Mouse (Mus musculus): ENCODE measurements around the gene Opcml. TPM values are rescaled to one million over a fixed set of nuclear protein-coding genes. Genes with fewer than 3 reads are reported as not detected.

Opcml gene
- polyA plus RNA-seq, 1 experiment from 2014 or later: 0.31 TPM

GRCm38 (mm10) chr9:28306364-28307121 is 516.0 kb downstream of the Opcml start:
- Histone ChIP-seq H3K4me1 (replicated peaks) (no peaks in the 10 kb centered on the region), H3K27ac (no peak overlapping the region), H3K9ac (no peak overlapping the region), H3K27me3 (no peaks in the 10 kb centered on the region), H3K4me2 (no peak overlapping the region), H3K36me3 (no peaks in the 10 kb centered on the region), H3K9me3 (replicated peaks) (0 out of 2 replicates have a peak, but pooled peaks cover 3% of the 10 kb centered on the region), H3K4me3 (replicated peaks) (no peak overlapping the region)
- ATAC-seq (ENCODE audit: low read depth): no peak
- no peak for DNase-seq
- 51% methylated on average over 11 of the region's 11 CpGs for WGBS (ENCODE audit: insufficient replicate concordance)

GRCm38 (mm10) chr9:28307122-28307430 is 516.5 kb downstream of the Opcml start:
- H3K27ac ChIP-seq: no peak overlapping the region
- ATAC-seq (ENCODE audit: low read depth): no peak

GRCm38 (mm10) chr9:28307481-28308050 is 517.0 kb downstream of the Opcml start:
- no peaks in the 10 kb centered on the region for H3K9me3 ChIP-seq (replicated peaks)
- no peak overlapping the region for H3K9ac ChIP-seq
- no peak overlapping the region for H3K27ac ChIP-seq
- H3K4me1 ChIP-seq (replicated peaks): no peaks in the 10 kb centered on the region
- DNase-seq (no peak), ATAC-seq (ENCODE audit: low read depth) (no peak)
- H3K4me2 ChIP-seq: no peak overlapping the region
- 65% methylated on average over 6 of the region's 6 CpGs for WGBS (ENCODE audit: insufficient replicate concordance)
- H3K36me3 ChIP-seq: no peaks in the 10 kb centered on the region
- H3K4me3 ChIP-seq (replicated peaks): no peak overlapping the region
- H3K27me3 ChIP-seq: no peaks in the 10 kb centered on the region

More at GRCm38 (mm10) chr9:28307122-28307430, 516.5 kb downstream of the Opcml start:
- Histone ChIP-seq H3K4me2 (no peak overlapping the region), H3K4me3 (replicated peaks) (no peak overlapping the region), H3K36me3 (no peaks in the 10 kb centered on the region), H3K4me1 (replicated peaks) (no peaks in the 10 kb centered on the region), H3K9me3 (replicated peaks) (no peaks in the 10 kb centered on the region), H3K9ac (no peak overlapping the region), H3K27me3 (no peaks in the 10 kb centered on the region)
- no peak for DNase-seq

GRCm38 (mm10) chr9:28317881-28318280 is 527.3 kb downstream of the Opcml start:
- Histone ChIP-seq H3K9ac (no peak overlapping the region), H3K27ac (no peak overlapping the region), H3K4me2 (no peak overlapping the region), H3K9me3 (replicated peaks) (no peaks in the 10 kb centered on the region), H3K4me3 (replicated peaks) (no peak overlapping the region), H3K4me1 (replicated peaks) (no peaks in the 10 kb centered on the region), H3K36me3 (no peaks in the 10 kb centered on the region), H3K27me3 (no peaks in the 10 kb centered on the region)
- DNase-seq: no peak
- ATAC-seq (ENCODE audit: low read depth): no peak

- DNase-seq (no peak), ATAC-seq (ENCODE audit: low read depth) (no peak)
- H3K36me3 ChIP-seq: no peaks in the 10 kb centered on the region
- no peak overlapping the region for H3K27ac ChIP-seq
- H3K9me3 ChIP-seq (replicated peaks): no peaks in the 10 kb centered on the region
- H3K4me1 ChIP-seq (replicated peaks): no peaks in the 10 kb centered on the region
- H3K9ac ChIP-seq: no peak overlapping the region
- no peak overlapping the region for H3K4me3 ChIP-seq (replicated peaks)
- H3K4me2 ChIP-seq: no peak overlapping the region
- H3K27me3 ChIP-seq: no peaks in the 10 kb centered on the region
- 43% methylated on average over 4 of the region's 4 CpGs for WGBS (ENCODE audit: insufficient replicate concordance)
These were observed 528.6 kb downstream of the Opcml start for GRCm38 (mm10) chr9:28319021-28319755.

GRCm38 (mm10) chr9:28319802-28320201 is 529.2 kb downstream of the Opcml start:
- H3K36me3 ChIP-seq: no peaks in the 10 kb centered on the region
- 41% methylated on average over 1 of the region's 1 CpGs for WGBS (ENCODE audit: insufficient replicate concordance)
- H3K27me3 ChIP-seq: no peaks in the 10 kb centered on the region
- H3K27ac ChIP-seq: no peak overlapping the region
- H3K4me2 ChIP-seq: no peak overlapping the region
- no peaks in the 10 kb centered on the region for H3K4me1 ChIP-seq (replicated peaks)
- no peak for ATAC-seq (ENCODE audit: low read depth)
- H3K4me3 ChIP-seq (replicated peaks): no peak overlapping the region
- no peak for DNase-seq
- no peaks in the 10 kb centered on the region for H3K9me3 ChIP-seq (replicated peaks)
- no peak overlapping the region for H3K9ac ChIP-seq

GRCm38 (mm10) chr9:28327985-28328384 is 537.4 kb downstream of the Opcml start:
- ATAC-seq (ENCODE audit: low read depth) (no peak), DNase-seq (no peak)
- 40% methylated on average over 4 of the region's 4 CpGs for WGBS (ENCODE audit: insufficient replicate concordance)
- no peak overlapping the region for H3K4me3 ChIP-seq (replicated peaks)
- no peak overlapping the region for H3K4me2 ChIP-seq
- H3K36me3 ChIP-seq: no peaks in the 10 kb centered on the region
- H3K4me1 ChIP-seq (replicated peaks): no peaks in the 10 kb centered on the region
- no peaks in the 10 kb centered on the region for H3K9me3 ChIP-seq (replicated peaks)
- no peak overlapping the region for H3K9ac ChIP-seq
- no peaks in the 10 kb centered on the region for H3K27me3 ChIP-seq
- H3K27ac ChIP-seq: no peak overlapping the region

GRCm38 (mm10) chr9:28328434-28328833 is 537.9 kb downstream of the Opcml start:
- H3K9ac ChIP-seq: no peak overlapping the region
- no peak overlapping the region for H3K4me2 ChIP-seq
- H3K27me3 ChIP-seq: no peaks in the 10 kb centered on the region
- H3K4me1 ChIP-seq (replicated peaks): no peaks in the 10 kb centered on the region
- no peak for DNase-seq
- H3K4me3 ChIP-seq (replicated peaks): no peak overlapping the region
- no peak overlapping the region for H3K27ac ChIP-seq
- ATAC-seq (ENCODE audit: low read depth): no peak
- no peaks in the 10 kb centered on the region for H3K9me3 ChIP-seq (replicated peaks)
- no peaks in the 10 kb centered on the region for H3K36me3 ChIP-seq
- WGBS (ENCODE audit: insufficient replicate concordance): 56% methylated on average over 2 of the region's 2 CpGs

- Histone ChIP-seq H3K27me3 (no peaks in the 10 kb centered on the region), H3K36me3 (no peaks in the 10 kb centered on the region), H3K4me1 (replicated peaks) (no peaks in the 10 kb centered on the region), H3K9me3 (replicated peaks) (no peaks in the 10 kb centered on the region), H3K4me3 (replicated peaks) (no peak overlapping the region), H3K27ac (no peak overlapping the region), H3K9ac (no peak overlapping the region), H3K4me2 (no peak overlapping the region)
- ATAC-seq (ENCODE audit: low read depth) (no peak), DNase-seq (no peak)
These were observed 538.9 kb downstream of the Opcml start for GRCm38 (mm10) chr9:28329477-28329876.

GRCm38 (mm10) chr9:28336511-28337208 is 546.1 kb downstream of the Opcml start:
- 43% methylated on average over 10 of the region's 10 CpGs for WGBS (ENCODE audit: insufficient replicate concordance)
- no peaks in the 10 kb centered on the region for H3K9me3 ChIP-seq (replicated peaks)
- H3K4me1 ChIP-seq (replicated peaks): no peaks in the 10 kb centered on the region
- H3K4me2 ChIP-seq: no peak overlapping the region
- no peaks in the 10 kb centered on the region for H3K27me3 ChIP-seq
- H3K4me3 ChIP-seq (replicated peaks): no peak overlapping the region
- DNase-seq (no peak), ATAC-seq (ENCODE audit: low read depth) (no peak)
- no peak overlapping the region for H3K9ac ChIP-seq
- no peak overlapping the region for H3K27ac ChIP-seq
- H3K36me3 ChIP-seq: no peaks in the 10 kb centered on the region

GRCm38 (mm10) chr9:28337837-28338236 is 547.3 kb downstream of the Opcml start:
- DNase-seq (no peak), ATAC-seq (ENCODE audit: low read depth) (no peak)
- Histone ChIP-seq H3K27ac (no peak overlapping the region), H3K4me1 (replicated peaks) (no peaks in the 10 kb centered on the region), H3K9ac (no peak overlapping the region), H3K4me3 (replicated peaks) (no peak overlapping the region), H3K4me2 (no peak overlapping the region), H3K27me3 (no peaks in the 10 kb centered on the region), H3K36me3 (no peaks in the 10 kb centered on the region), H3K9me3 (replicated peaks) (no peaks in the 10 kb centered on the region)
- WGBS (ENCODE audit: insufficient replicate concordance): 42% methylated on average over 2 of the region's 2 CpGs

Data from liver, embryonic 13.5 days (tissue).